Mouse (Mus musculus) liver, postnatal 0 days (tissue): ENCODE results near the gene Acp2. TPM values are rescaled to one million over a fixed set of nuclear protein-coding genes. Genes with fewer than 3 reads are reported as not detected.
"Not testable (repeated sequence)": the region's sequence is repeated elsewhere in the genome, so short reads cannot be mapped to it uniquely, and the experiment has no call there.

ENCODE experiments used
- ATAC-seq: fragments of 200-750 bp; cut with Nextera tagmentation; 2 replicates; pipeline ENCODE4 v1.8.0; 2017; ENCODE audit warnings: mild to moderate bottlenecking, moderate library complexity
- DNase-seq: peaks from one replicate; pipeline ENCODE4 v3.0.0-alpha.2; 2016
- H3K27ac ChIP-seq: fragments of 300-500 bp; sonication (generic); 2 replicates; pipeline ENCODE4 v1.5.1; 2014; ENCODE audit warnings: antibody characterized with exemption, moderate library complexity, mild to moderate bottlenecking, low read depth
- H3K27me3 ChIP-seq: fragments of 300-500 bp; sonication (generic); 2 replicates; pipeline ENCODE4 v1.6.1; 2014; ENCODE audit warnings: low read length, control low read depth, mixed read lengths; ENCODE audit not compliant: insufficient read depth
- H3K36me3 ChIP-seq: fragments of 300-500 bp; sonication (generic); replicated peaks from 2 replicates; pipeline ENCODE4 v1.6.1; 2014; ENCODE audit warnings: mild to moderate bottlenecking, control low read depth, low read length, moderate library complexity, mixed read lengths; ENCODE audit not compliant: insufficient read depth
- H3K4me1 ChIP-seq: fragments of 300-500 bp; sonication (generic); 2 replicates; pipeline ENCODE4 v1.6.1; 2014; ENCODE audit warnings: antibody characterized with exemption, mild to moderate bottlenecking, control low read depth; ENCODE audit not compliant: insufficient read depth
- H3K4me2 ChIP-seq: fragments of 300-500 bp; sonication (generic); 2 replicates; pipeline ENCODE4 v1.6.1; 2014; ENCODE audit warnings: low read depth, mild to moderate bottlenecking, low read length, moderate library complexity, mixed read lengths
- H3K4me3 ChIP-seq: fragments of 300-500 bp; sonication (generic); 2 replicates; pipeline ENCODE4 v1.5.1; 2014; ENCODE audit warnings: low read depth, low read length
- H3K9ac ChIP-seq: fragments of 300-500 bp; sonication (generic); replicated peaks from 2 replicates; pipeline ENCODE4 v1.6.1; 2014; ENCODE audit warnings: mild to moderate bottlenecking, moderate library complexity
- H3K9me3 ChIP-seq: fragments of 300-500 bp; sonication (generic); 2 replicates; pipeline ENCODE4 v1.6.1; 2016; ENCODE audit warnings: mild to moderate bottlenecking, control low read depth, low read length, mixed read lengths
- CTCF ChIP-seq: sonication (generic); IDR thresholded peaks from 2 replicates; pipeline ENCODE4 v1.5.1; 2016; ENCODE audit warnings: antibody characterized with exemption, low read depth
- EP300 ChIP-seq: IDR thresholded peaks from 2 replicates; pipeline ENCODE4 v1.6.1; 2016; ENCODE audit warnings: antibody characterized with exemption, low read depth, mild to moderate bottlenecking
- WGBS: fragments of 180-500 bp; shearing (Covaris S2); extraction: QIAGEN DNeasy Blood & Tissue Kit; methylation state at CpG from one replicate; pipeline ENCODE4 v1.1.7; 2014; ENCODE audit not compliant: insufficient replicate concordance; 5-methylcytosine and 5-hydroxymethylcytosine counted together
- polyA plus RNA-seq: library from polyadenylated mRNA; unstranded; fragments of >200 nt; fragmentation: Nextera tagmentation; extraction: Ambion mirVana; gene quantifications from 2 replicates; pipeline ENCODE4 v1.2.1, GENCODE M21; 2015

Acp2 gene
- polyA plus RNA-seq, 1 experiment from 2014 or later: 14.1 TPM

DNA sequence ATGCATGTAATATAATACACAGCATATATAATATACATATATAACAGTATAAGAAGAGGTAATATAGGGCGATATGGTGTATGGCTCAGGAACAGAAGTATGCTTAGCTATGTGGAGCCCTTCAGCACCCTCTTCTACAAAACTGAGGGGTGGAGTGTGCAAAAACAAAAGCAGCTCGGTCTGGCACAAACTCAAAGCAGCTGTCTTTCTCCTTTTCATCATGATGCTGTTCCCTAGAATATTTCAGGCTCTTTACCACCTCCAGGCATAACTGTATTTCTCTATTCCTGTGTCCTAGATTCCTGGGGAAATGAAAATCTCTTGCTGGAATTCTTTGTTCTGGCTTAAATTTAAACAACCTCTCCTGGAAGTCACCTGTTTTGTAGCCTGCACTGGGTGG is 27.1 kb downstream of the Acp2 start:
- 80% methylated on average over 2 of the region's 2 CpGs for WGBS
- Histone ChIP-seq H3K9me3 (no peaks in the 10 kb centered on the region), H3K36me3 (0 out of 2 replicates have a peak, but pooled peaks cover 6% of the 10 kb centered on the region), H3K9ac (no peak overlapping the region), H3K4me3 (no peak overlapping the region), H3K4me2 (no peak overlapping the region), H3K27ac (no peak overlapping the region), H3K4me1 (no peaks in the 10 kb centered on the region), H3K27me3 (no peaks in the 10 kb centered on the region)
- TF ChIP-seq CTCF (no peak), EP300 (no peak)
- ATAC-seq (no peak), DNase-seq (no peak)

DNA sequence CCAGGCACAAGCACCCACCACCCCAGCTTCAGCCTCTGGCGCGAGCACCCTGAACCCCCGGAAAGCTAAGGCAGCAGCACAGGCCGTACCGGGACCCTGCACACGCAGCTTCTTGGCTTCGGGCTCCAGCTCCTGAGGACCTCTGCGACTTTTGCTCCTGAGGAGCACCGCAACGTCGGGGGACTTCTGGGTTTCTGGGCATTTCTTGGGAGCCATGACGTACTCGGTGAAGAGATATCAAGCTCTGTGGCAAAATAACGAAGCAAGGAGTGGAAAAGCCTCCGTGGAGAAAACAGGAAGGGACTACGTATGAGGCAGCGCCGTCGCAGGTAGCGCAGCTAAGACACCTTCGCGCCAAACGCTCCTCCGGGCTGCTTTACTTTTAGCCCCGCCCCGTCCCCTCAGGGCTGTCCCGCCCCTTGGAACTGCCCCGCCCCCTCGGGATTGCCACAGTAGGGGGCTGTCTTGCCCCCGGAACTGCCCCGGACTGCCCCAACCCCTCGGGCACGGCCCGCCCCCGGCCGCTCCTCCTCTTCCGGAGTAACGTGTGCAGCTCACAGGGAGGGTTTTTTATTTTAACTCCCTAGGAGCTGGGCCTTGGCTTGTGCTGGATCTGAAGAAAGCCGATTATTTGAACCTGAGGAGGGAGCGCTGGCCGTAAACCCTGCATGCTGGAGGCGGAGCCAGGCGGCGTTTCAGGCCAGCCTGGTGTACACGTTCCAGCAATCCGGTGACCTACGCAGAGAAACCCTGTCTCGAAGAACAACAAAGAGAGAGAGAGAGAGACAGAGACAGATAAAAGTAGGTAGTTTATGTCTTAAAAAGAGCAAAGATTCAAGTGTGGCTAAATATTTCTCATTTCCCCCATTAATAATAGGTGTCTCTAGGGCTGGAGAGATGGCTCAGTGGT is 34.2 kb downstream of the Acp2 start, which contains the start of gene Ddb2:
Ddb2 (minus strand) TSS at position 382 of the 910 bp plus-strand sequence.
- DNase-seq (peak; percentile 99), ATAC-seq (peak; percentile 99)
- Histone ChIP-seq H3K27ac (peak within 1 kb of the TSS; percentile 92), H3K4me1 (peaks cover 9% of the 10 kb centered on the region; the same call in 1 of the 2 replicates), H3K9me3 (no peaks in the 10 kb centered on the region), H3K4me2 (peak within 1 kb of the TSS; percentile 87), H3K36me3 (0 out of 2 replicates have a peak, but pooled peaks cover 4% of the 10 kb centered on the region), H3K9ac (peak within 1 kb of the TSS; percentile 69), H3K4me3 (peak within 1 kb of the TSS; percentile 61), H3K27me3 (no peaks in the 10 kb centered on the region)
- TF ChIP-seq EP300: peak; percentile 62; the same call in 1 of the 2 replicates
- no peak for TF ChIP-seq CTCF
- WGBS: 1% methylated on average over 48 of the region's 48 CpGs

DNA sequence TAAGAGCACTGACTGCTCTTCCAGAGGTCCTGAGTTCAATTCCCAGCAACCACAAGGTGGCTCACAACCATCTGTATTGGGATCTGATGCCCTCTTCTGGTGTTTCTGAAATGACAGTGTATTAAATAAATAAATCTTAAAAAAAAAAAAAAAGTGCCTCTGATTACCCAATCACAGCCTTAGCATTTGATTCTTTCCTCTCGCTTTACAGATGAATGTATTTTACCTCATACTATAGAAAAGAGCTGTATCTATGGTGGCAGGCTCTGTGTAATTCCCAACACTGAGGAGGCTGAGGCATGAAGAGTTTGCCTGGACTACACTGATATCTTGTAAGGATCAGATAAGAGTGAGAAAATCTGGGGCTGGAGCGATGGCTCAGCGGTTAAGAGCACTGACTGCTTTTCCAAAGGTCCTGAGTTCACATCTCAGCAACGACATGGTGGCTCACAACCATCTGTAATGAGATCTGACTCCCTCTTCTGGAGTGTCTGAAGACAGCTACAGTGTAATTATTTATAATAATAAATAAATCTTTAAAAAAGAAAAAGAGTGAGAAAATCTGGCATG is 34.9 kb downstream of the Acp2 start:
- H3K9ac ChIP-seq, H3K9me3 ChIP-seq, H3K27me3 ChIP-seq, DNase-seq, H3K36me3 ChIP-seq: not testable (repeated sequence)
- TF ChIP-seq CTCF: peak; percentile 43
- peaks cover 13% of the 10 kb centered on the region; the same call in 1 of the 2 replicates for H3K4me1 ChIP-seq
- WGBS: 16% methylated on average over 4 of the region's 4 CpGs
- H3K4me2 ChIP-seq: peak overlapping the region; percentile 87
- H3K27ac ChIP-seq: peak overlapping the region; percentile 92
- peak overlapping the region; percentile 61 for H3K4me3 ChIP-seq
- peak; percentile 60 for ATAC-seq

DNA sequence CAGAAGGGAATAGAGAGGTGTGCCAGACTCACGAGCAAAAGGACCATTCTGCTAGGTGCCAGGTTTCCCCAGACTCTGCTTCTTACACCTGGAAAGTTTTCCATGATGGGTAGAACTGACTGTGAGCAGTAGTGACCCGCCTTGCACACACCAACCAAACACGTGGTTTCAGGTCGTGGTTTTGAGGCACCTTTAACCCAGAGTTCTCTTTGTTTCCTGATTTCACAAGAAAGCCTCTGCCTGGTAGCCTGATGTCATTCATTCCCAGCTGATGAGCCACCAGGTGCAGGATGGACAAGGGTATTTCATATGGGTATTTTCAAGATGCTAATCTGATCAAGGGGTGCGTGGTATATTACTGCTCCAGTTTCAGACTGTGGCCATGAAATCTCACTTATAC is 39.9 kb downstream of the Acp2 start:
- no peaks in the 10 kb centered on the region for H3K27me3 ChIP-seq
- peak overlapping the region; percentile 46 for H3K27ac ChIP-seq
- H3K9ac ChIP-seq: no peak overlapping the region
- no peaks in the 10 kb centered on the region for H3K36me3 ChIP-seq
- 0 out of 2 replicates have a peak overlapping the region, but pooled peaks have one; percentile 1 for H3K4me2 ChIP-seq
- DNase-seq: peak; percentile 41
- no peak overlapping the region for H3K4me3 ChIP-seq
- peak; percentile 94 for ATAC-seq
- WGBS: 35% methylated on average over 5 of the region's 5 CpGs
- H3K4me1 ChIP-seq: peaks cover 10% of the 10 kb centered on the region; the same call in 1 of the 2 replicates
- no peaks in the 10 kb centered on the region for H3K9me3 ChIP-seq
- TF ChIP-seq CTCF (no peak), EP300 (0 out of 2 replicates have a peak, but pooled peaks have one; percentile 10)

DNA sequence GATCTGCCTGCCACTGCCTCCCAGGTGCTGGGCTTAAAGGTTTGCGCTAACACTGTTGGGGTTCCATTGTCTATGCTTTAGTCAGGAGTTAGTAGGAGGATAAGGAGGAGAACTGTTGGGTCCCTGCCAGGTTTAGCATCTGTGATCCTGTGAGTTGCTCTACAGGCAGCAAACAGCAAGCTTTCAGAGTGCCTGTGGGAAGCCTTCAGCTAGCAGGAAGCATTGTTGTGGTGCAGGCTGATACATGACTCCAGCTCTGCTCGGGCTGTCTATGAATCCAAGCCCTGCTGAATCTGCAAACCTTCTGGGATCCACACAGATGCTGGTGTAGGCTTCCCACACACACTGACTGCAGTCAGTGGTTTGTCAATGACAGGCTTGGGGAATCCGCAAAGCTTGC is 40.7 kb downstream of the Acp2 start:
- Histone ChIP-seq H3K36me3 (no peaks in the 10 kb centered on the region), H3K4me2 (no peak overlapping the region), H3K9me3 (no peaks in the 10 kb centered on the region), H3K9ac (no peak overlapping the region), H3K4me1 (peaks cover 8% of the 10 kb centered on the region; the same call in 1 of the 2 replicates), H3K4me3 (no peak overlapping the region), H3K27me3 (no peaks in the 10 kb centered on the region), H3K27ac (peak overlapping the region; percentile 42; the same call in 1 of the 2 replicates)
- WGBS: 80% methylated on average over 3 of the region's 3 CpGs
- ATAC-seq: no peak
- TF ChIP-seq EP300: no peak
- TF ChIP-seq CTCF: no peak
- no peak for DNase-seq

DNA sequence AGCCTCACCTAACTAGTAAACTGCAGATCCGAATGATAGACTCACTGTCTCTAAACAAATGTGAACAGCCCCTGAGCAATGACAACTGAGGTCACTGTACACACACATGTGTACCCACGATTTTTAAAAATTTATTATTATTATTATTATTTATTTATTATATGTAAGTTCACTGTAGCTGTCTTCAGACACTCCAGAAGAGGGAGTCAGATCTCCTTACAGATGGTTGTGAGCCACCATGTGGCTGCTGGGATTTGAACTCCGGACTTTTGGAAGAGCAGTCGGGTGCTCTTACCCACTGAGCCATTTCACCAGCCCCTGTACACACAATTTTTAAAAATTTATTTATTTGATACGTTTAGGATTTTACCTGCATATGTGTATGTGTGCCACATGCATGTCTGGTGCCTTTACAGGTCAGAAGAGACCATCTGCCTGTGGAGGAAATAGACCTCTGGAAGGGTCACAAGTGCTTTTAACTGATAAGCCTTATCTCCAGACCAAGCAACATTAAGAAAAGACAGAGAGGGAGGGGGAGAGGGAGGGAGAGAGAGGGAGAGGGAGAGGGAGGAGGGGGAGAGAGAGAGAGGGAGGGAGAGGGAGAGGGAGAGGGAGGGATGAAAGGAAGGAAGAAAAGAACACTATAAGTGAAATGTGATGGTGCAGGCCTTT is 42.0 kb downstream of the Acp2 start:
- 55% methylated on average over 5 of the region's 5 CpGs for WGBS
- H3K4me1 ChIP-seq: peaks cover 8% of the 10 kb centered on the region; the same call in 1 of the 2 replicates
- no peak overlapping the region for H3K4me2 ChIP-seq
- H3K36me3 ChIP-seq: no peaks in the 10 kb centered on the region
- H3K9me3 ChIP-seq: no peaks in the 10 kb centered on the region
- H3K27ac ChIP-seq: no peak overlapping the region
- no peak overlapping the region for H3K9ac ChIP-seq
- ATAC-seq (peak; percentile 40; the same call in 1 of the 2 replicates), DNase-seq (no peak)
- H3K27me3 ChIP-seq: no peaks in the 10 kb centered on the region
- H3K4me3 ChIP-seq: no peak overlapping the region
- TF ChIP-seq CTCF (no peak), EP300 (peak; percentile 42; the same call in 1 of the 2 replicates)
